Mouse (Mus musculus) MEL (cell line): Measurements from ENCODE around the gene Tenm3. TPM values are rescaled to one million over a fixed set of nuclear protein-coding genes. Genes with fewer than 3 reads are reported as not detected.

Experiments used
- DNase-seq: peaks from one replicate; pipeline ENCODE4 v3.0.0; 2011; ENCODE audit warnings: low read depth, low spot score
- H3K27ac ChIP-seq: 2 replicates; pipeline ENCODE4 v1.5.1; 2012; ENCODE audit warnings: low read depth, mild to moderate bottlenecking, control low read depth, low read length, moderate library complexity; ENCODE audit not compliant: control insufficient read depth
- H3K27me3 ChIP-seq, 2 experiments: fragments of 150-350 bp in 1 of 2; sonication (generic) in 1 of 2; 2 replicates each; pipeline ENCODE4 v1.6.1; 2012; ENCODE audit warnings: low read length in 2 of 2, mild to moderate bottlenecking in 2 of 2, improper control_type of control experiment in 1 of 2, moderate library complexity in 1 of 2; ENCODE audit not compliant: insufficient read depth in 2 of 2, control insufficient read depth in 1 of 2
- H3K36me3 ChIP-seq, 2 experiments: 2 replicates each; pipeline ENCODE4 v1.6.1; 2012 to 2014; ENCODE audit warnings: low read length in 2 of 2, improper control_type of control experiment in 1 of 2, inconsistent platforms in 1 of 2, mild to moderate bottlenecking in 1 of 2; ENCODE audit not compliant: insufficient read depth in 2 of 2, control insufficient read depth in 1 of 2
- H3K4me1 ChIP-seq, 2 experiments: fragments of 150-350 bp in 1 of 2; sonication (generic) in 1 of 2; 2 replicates each; pipeline ENCODE4 v1.6.1; 2012; ENCODE audit warnings: low read length in 2 of 2, improper control_type of control experiment in 1 of 2, mild to moderate bottlenecking in 1 of 2; ENCODE audit not compliant: insufficient read depth in 2 of 2, control insufficient read depth in 1 of 2
- H3K4me3 ChIP-seq, 2 experiments: fragments of 150-350 bp in 1 of 2; sonication (generic) in 1 of 2; 2 replicates each; pipeline ENCODE4 v1.5.1; 2012; ENCODE audit warnings: low read depth in 2 of 2, low read length in 2 of 2, mild to moderate bottlenecking in 2 of 2, moderate library complexity in 2 of 2, control low read depth in 1 of 2, improper control_type of control experiment in 1 of 2; ENCODE audit not compliant: control insufficient read depth in 1 of 2, insufficient read depth in 1 of 2
- H3K79me2 ChIP-seq: 2 replicates; pipeline ENCODE4 v1.6.1; 2012; ENCODE audit warnings: mild to moderate bottlenecking, low read length, moderate library complexity; ENCODE audit not compliant: control insufficient read depth, poor library complexity, insufficient read depth
- H3K9ac ChIP-seq: 2 replicates; pipeline ENCODE4 v1.6.1; 2012; ENCODE audit warnings: low read depth, mild to moderate bottlenecking, control low read depth, low read length, moderate library complexity; ENCODE audit not compliant: control insufficient read depth, poor library complexity, severe bottlenecking
- H3K9me3 ChIP-seq: fragments of 150-350 bp; sonication (generic); replicated peaks from 2 replicates; pipeline ENCODE4 v1.6.1; 2012; ENCODE audit warnings: mild to moderate bottlenecking, low read length, improper control_type of control experiment, moderate library complexity; ENCODE audit not compliant: insufficient read depth
- BHLHE40 ChIP-seq: IDR thresholded peaks from 2 replicates; pipeline ENCODE4 v1.6.1; 2012; ENCODE audit warnings: low read depth, mild to moderate bottlenecking, inconsistent platforms, low read length, improper control_type of control experiment, borderline replicate concordance
- CHD1 ChIP-seq: IDR thresholded peaks from 2 replicates; pipeline ENCODE4 v1.6.1; 2012; ENCODE audit warnings: low read depth, mild to moderate bottlenecking, inconsistent platforms, low read length, improper control_type of control experiment
- E2F4 ChIP-seq: IDR thresholded peaks from 2 replicates; pipeline ENCODE4 v1.6.1; 2011; ENCODE audit warnings: low read depth, low read length, improper control_type of control experiment, borderline replicate concordance
- GABPA ChIP-seq: IDR thresholded peaks from 2 replicates; pipeline ENCODE4 v1.6.1; 2012; ENCODE audit warnings: low read depth, mild to moderate bottlenecking, inconsistent platforms, low read length, improper control_type of control experiment, moderate library complexity
- GATA1 ChIP-seq: IDR thresholded peaks from 2 replicates; pipeline ENCODE4 v1.6.1; 2011; ENCODE audit warnings: low read depth, low read length, improper control_type of control experiment
- HCFC1 ChIP-seq: IDR thresholded peaks from 2 replicates; pipeline ENCODE4 v1.6.1; 2012; ENCODE audit warnings: low read depth, mild to moderate bottlenecking, inconsistent platforms, low read length, improper control_type of control experiment, moderate library complexity
- KAT2A ChIP-seq: conservative IDR thresholded peaks from 2 replicates; pipeline ENCODE4 v1.6.1; 2012; ENCODE audit warnings: low read depth, low read length, improper control_type of control experiment, inconsistent platforms
- MAFK ChIP-seq: IDR thresholded peaks from 2 replicates; pipeline ENCODE4 v1.6.1; 2011; ENCODE audit warnings: low read depth, mild to moderate bottlenecking, low read length, improper control_type of control experiment, borderline replicate concordance
- MAZ ChIP-seq: IDR thresholded peaks from 2 replicates; pipeline ENCODE4 v1.6.1; 2012; ENCODE audit warnings: low read depth, mild to moderate bottlenecking, inconsistent platforms, low read length, improper control_type of control experiment
- MXI1 ChIP-seq: IDR thresholded peaks from 2 replicates; pipeline ENCODE4 v1.6.1; 2011; ENCODE audit warnings: mild to moderate bottlenecking, low read depth, low read length, improper control_type of control experiment
- NELFE ChIP-seq: IDR thresholded peaks from 2 replicates; pipeline ENCODE4 v1.6.1; 2011; ENCODE audit warnings: low read depth, low read length, improper control_type of control experiment
- POLR2A ChIP-seq, 2 experiments: IDR thresholded peaks; 2 replicates each; pipeline ENCODE4 v1.6.1; 2011 to 2012; ENCODE audit warnings: low read length in 2 of 2, mild to moderate bottlenecking in 2 of 2, control low read depth in 1 of 2, improper control_type of control experiment in 1 of 2, low read depth in 1 of 2, moderate library complexity in 1 of 2; ENCODE audit not compliant: control insufficient read depth in 1 of 2, insufficient read depth in 1 of 2, poor library complexity in 1 of 2
- POLR2AphosphoS2 ChIP-seq: IDR thresholded peaks from 2 replicates; pipeline ENCODE4 v1.6.1; 2011; ENCODE audit warnings: low read length, improper control_type of control experiment
- RAD21 ChIP-seq: IDR thresholded peaks from 2 replicates; pipeline ENCODE4 v1.6.1; 2011; ENCODE audit warnings: mild to moderate bottlenecking, low read depth, low read length, improper control_type of control experiment
- RCOR1 ChIP-seq: IDR thresholded peaks from 2 replicates; pipeline ENCODE4 v1.6.1; 2012; ENCODE audit warnings: low read depth, mild to moderate bottlenecking, inconsistent platforms, low read length, improper control_type of control experiment
- SMC3 ChIP-seq: IDR thresholded peaks from 2 replicates; pipeline ENCODE4 v1.6.1; 2011; ENCODE audit warnings: low read depth, low read length, improper control_type of control experiment
- TAL1 ChIP-seq: IDR thresholded peaks from 2 replicates; pipeline ENCODE4 v1.6.1; 2012; ENCODE audit warnings: mild to moderate bottlenecking, inconsistent platforms, low read length, moderate library complexity, mixed read lengths
- TCF12 ChIP-seq: IDR thresholded peaks from 2 replicates; pipeline ENCODE4 v1.6.1; 2014; ENCODE audit warnings: low read depth, mild to moderate bottlenecking, inconsistent platforms, low read length, improper control_type of control experiment, moderate library complexity
- UBTF ChIP-seq: IDR thresholded peaks from 2 replicates; pipeline ENCODE4 v1.6.1; 2012; ENCODE audit warnings: low read depth, mild to moderate bottlenecking, inconsistent platforms, low read length, improper control_type of control experiment, moderate library complexity, borderline replicate concordance; ENCODE audit not compliant: insufficient read depth
- USF2 ChIP-seq, 2 experiments: IDR thresholded peaks; 2 replicates each; pipeline ENCODE4 v1.6.1; 2011 to 2012; ENCODE audit warnings: improper control_type of control experiment in 2 of 2, low read length in 2 of 2, borderline replicate concordance in 1 of 2, inconsistent platforms in 1 of 2, low read depth in 1 of 2, mild to moderate bottlenecking in 1 of 2; ENCODE audit not compliant: insufficient read depth in 1 of 2
- ZC3H11A ChIP-seq: IDR thresholded peaks from 2 replicates; pipeline ENCODE4 v1.6.1; 2012; ENCODE audit warnings: low read depth, mild to moderate bottlenecking, inconsistent platforms, low read length, improper control_type of control experiment
- ZMIZ1 ChIP-seq: IDR thresholded peaks from 2 replicates; pipeline ENCODE4 v1.6.1; 2012; ENCODE audit warnings: low read depth, mild to moderate bottlenecking, inconsistent platforms, low read length, improper control_type of control experiment, moderate library complexity
- ZNF384 ChIP-seq: IDR thresholded peaks from 2 replicates; pipeline ENCODE4 v1.6.1; 2012; ENCODE audit warnings: low read depth, mild to moderate bottlenecking, inconsistent platforms, low read length, improper control_type of control experiment
- polyA plus RNA-seq, 2 experiments: library from polyadenylated mRNA; stranded (reverse) in 1 of 2; unstranded in 1 of 2; fragments of >175 nt in 1 of 2; fragments of >200 nt in 1 of 2; gene quantifications; 2 replicates each; pipeline versions ENCODE4 v1.2.1 to v1.2.4; 2012; ENCODE audit warnings: low replicate concordance in 2 of 2, low read depth in 1 of 2; ENCODE audit not compliant: insufficient read length in 2 of 2, insufficient read depth in 1 of 2, missing spikeins in 1 of 2
- total RNA-seq: library from RNA; depleted of rRNA; stranded (reverse); fragments of 300-350 nt; gene quantifications from 2 replicates; pipeline ENCODE4 v1.2.3, GENCODE M21; 2012

The Tenm3 gene
- total and polyA plus RNA-seq, 3 experiments, result not detected

DNA sequence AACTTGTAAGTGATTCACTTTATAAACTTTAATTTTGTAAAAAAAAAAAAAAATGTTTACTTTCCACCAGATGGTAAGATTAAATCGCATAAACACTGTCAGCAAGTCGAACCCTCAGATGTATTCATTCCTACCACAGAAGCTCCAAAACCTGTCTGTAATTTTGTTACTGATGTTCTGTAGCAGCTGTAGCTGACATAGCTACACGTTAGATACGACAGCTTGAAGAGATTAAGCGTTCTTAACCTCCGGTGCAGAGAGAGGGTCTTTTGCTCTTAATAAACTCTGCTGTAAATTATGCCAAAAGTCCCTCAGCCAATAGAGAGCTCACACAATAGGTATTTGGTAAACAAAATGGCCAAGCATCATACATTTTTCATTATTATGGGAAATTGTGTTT, 23.8 kb downstream of the Tenm3 start:
- Histone ChIP-seq H3K27me3 (no peaks in the 10 kb centered on the region), H3K4me3 (no peak overlapping the region), H3K27ac (no peak overlapping the region), H3K4me1 (no peaks in the 10 kb centered on the region), H3K36me3 (no peaks in the 10 kb centered on the region), H3K9me3 (no peaks in the 10 kb centered on the region), H3K9ac (no peak overlapping the region), H3K79me2 (no peaks in the 10 kb centered on the region)
- DNase-seq, result no peak
- TF ChIP-seq GABPA (no peak), SMC3 (no peak), POLR2A (IDR thresholded peaks at IDR 0.05; ENCODE audit: control insufficient read depth in 1 of 2, insufficient read depth in 1 of 2, low read depth in 1 of 2, low read length in 2 of 2, poor library complexity in 1 of 2) (no peak), ZMIZ1 (no peak), TCF12 (no peak), BHLHE40 (no peak), USF2 (IDR thresholded peaks at IDR 0.05; ENCODE audit: borderline replicate concordance in 1 of 2, insufficient read depth in 1 of 2, low read depth in 1 of 2, low read length in 2 of 2) (no peak), KAT2A (no peak), CHD1 (no peak), UBTF (no peak), ZNF384 (no peak), HCFC1 (no peak), RCOR1 (no peak), TAL1 (no peak), MAZ (no peak), MXI1 (no peak), MAFK (no peak), GATA1 (no peak), RAD21 (no peak)

DNA sequence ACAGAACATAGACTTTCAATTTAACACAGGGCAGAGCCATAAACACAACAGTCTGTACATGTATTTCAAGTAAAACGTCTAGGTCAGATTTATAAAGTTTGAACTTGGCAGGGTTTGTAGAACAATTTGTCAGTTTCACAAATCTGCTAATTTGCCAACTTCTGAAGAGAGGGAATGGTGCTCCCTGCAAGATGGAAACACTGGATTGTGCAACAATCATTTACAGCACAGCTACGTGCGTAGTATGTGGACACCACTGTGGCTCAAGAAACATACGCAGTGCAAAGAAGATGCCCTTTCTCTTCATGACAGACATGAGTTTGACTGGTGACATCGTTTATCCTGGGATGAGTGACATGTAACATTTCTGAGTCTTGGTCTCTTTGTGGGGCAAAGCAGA, 24.4 kb downstream of the Tenm3 start:
- Histone ChIP-seq H3K36me3 (no peaks in the 10 kb centered on the region), H3K79me2 (no peaks in the 10 kb centered on the region), H3K4me3 (no peak overlapping the region), H3K4me1 (no peaks in the 10 kb centered on the region), H3K9me3 (no peaks in the 10 kb centered on the region), H3K27ac (no peak overlapping the region), H3K27me3 (no peaks in the 10 kb centered on the region), H3K9ac (no peak overlapping the region)
- no peak for DNase-seq
- TF ChIP-seq SMC3 (no peak), ZC3H11A (no peak), POLR2AphosphoS2 (no peak), NELFE (no peak), E2F4 (no peak), TCF12 (no peak), MAFK (no peak)
